Mouse (Mus musculus): Measurements from ENCODE around the gene Fgf6. TPM values are rescaled to one million over a fixed set of nuclear protein-coding genes. Genes with fewer than 3 reads are reported as not detected.

Gene Fgf6
- total RNA-seq (2021): not detected

DNA sequence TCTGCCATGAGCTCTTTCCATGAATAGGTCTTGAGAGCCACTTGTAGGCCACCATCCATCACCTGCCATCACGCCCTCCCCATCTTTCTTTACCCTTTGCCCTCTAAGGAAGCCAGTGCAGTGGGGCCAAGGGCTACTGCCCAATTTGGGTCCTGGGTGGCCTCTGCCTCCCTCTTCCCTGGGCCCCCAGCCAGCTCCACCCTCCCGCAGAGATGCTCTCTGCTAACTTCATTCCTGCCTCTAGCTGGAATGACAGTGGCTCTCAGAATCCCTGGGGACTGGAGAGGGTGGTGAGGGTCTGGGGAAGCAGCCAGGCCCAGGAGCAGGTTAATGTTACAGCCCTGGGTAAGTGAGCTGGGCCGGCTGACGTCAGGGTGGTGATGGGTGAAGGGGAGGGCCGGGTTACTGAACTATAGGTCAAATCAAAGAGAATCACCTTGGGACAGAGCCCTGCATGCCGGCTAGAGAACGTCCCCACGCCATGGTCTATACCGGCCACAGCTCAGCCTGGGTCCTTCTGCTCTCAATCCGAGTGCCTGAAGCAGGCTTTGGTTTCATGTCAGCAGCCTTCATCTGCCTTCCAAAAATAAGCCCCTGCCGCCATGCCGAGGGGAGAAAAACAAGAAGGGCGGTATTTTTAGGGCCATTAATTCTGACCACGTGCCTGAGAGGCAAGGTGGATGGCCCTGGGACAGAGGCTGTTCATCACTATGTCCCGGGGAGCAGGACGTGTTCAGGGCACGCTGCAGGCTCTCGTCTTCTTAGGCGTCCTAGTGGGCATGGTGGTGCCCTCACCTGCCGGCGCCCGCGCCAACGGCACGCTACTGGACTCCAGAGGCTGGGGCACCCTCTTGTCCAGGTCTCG lies at the start of gene Fgf6:
Fgf6 (plus strand) TSS at position 681 of the 865 bp plus-strand sequence.
- intact Hi-C loops (cut with DNase I): no loop called here
- DNase-seq (ENCODE audit: low spot score in 2 of 2): no peak

DNA sequence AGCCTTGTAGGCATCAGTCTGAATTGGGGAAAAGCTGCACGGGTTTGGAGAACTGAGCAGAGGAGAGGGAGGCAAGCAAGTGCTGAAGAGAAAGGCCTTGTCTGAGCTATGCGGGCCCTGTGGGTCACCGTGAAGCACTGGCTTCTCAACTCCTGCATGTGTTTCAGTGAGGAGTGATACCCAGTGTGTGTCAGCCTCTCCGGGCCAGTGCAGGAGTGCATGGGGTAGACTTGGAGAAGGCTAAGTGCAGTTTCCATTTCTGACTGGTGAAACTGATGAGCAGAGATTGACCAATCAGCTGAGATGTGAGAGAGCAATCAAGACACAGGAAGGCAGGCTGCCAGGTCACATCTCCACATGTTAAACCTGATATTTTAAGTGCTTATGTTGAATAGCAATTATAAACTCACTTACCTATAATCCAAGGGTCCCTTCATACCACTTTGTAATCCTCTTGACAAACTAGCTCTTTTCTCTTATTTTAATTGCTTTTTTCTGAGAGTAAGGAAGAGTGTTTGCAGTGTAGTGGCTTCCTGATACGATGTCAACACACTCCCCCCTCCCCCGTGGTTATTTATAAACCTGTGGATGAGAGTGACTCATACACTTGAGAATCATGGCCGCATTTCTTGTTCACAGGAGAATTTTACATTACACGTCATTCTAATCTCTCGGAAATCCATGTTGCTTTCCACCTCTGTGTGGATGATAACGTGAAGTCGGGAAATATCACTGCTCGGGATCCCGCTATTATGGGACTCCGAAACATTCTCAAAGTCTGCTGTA lies 49.0 kb upstream of the Fgf6 start:
- DNase-seq (ENCODE audit: low spot score in 2 of 2): no peak
- intact Hi-C loops (cut with DNase I): no loop called here

- no peak for DNase-seq (ENCODE audit: low spot score in 2 of 2)
- intact Hi-C loops (cut with DNase I): no loop called here
Measured at GRCm38 (mm10) chr6:126981539-126982234, 33.7 kb upstream of the Fgf6 start.

- DNase-seq (ENCODE audit: low spot score in 2 of 2): no peak
- intact Hi-C loops (cut with DNase I): no loop called here
Measured at GRCm38 (mm10) chr6:126993676-126994075, 21.7 kb upstream of the Fgf6 start.

- no peak for DNase-seq (ENCODE audit: low spot score in 2 of 2)
- intact Hi-C loops (cut with DNase I): no loop called here
Measured at GRCm38 (mm10) chr6:126995494-126995893, 19.9 kb upstream of the Fgf6 start.

DNA sequence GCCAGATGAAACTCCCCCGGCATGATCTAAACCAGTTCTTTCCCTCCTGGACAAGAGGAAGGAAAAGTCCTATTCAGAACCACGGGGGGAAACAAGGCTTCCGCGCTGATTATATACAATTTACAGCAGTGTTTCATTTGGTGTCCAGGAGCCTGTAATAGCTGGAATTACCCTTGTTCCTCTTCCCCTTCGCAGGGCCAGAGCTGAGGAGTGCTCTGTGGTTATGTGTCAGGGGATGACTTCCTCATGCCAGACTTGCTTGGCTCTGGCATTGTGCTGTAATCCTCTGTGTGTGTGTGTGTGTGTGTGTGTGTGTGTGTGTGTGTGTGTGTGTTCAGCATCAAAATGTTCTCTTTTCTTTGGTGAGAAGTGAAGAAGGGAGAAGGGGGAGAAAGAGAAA lies 19.0 kb upstream of the Fgf6 start:
- intact Hi-C loops (cut with DNase I): no loop called here
- DNase-seq (ENCODE audit: low spot score in 2 of 2): no peak

DNA sequence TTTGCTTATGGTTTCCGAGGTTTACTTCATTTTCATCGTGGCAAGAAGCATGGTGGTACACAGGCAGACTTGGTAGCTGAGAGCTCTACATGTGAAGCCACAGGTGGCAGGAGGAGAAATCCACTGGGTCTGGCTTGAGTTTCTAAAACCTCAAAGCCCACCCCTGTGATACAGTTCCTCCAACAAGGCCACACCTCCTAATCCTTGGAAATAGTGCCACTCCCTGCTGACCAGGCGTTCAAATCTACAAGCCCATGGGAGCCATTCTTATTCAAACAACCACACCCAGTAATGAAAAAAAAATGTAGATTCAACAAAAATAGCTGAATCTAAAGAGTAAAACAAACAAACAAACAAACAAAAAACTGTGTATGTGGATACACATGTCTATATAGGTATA lies 9.7 kb upstream of the Fgf6 start:
- no peak for DNase-seq (ENCODE audit: low spot score in 2 of 2)
- intact Hi-C loops (cut with DNase I): no loop called here

GRCm38 (mm10) chr6:127006551-127006950 lies 8.8 kb upstream of the Fgf6 start:
- intact Hi-C loops (cut with DNase I): no loop called here

DNA sequence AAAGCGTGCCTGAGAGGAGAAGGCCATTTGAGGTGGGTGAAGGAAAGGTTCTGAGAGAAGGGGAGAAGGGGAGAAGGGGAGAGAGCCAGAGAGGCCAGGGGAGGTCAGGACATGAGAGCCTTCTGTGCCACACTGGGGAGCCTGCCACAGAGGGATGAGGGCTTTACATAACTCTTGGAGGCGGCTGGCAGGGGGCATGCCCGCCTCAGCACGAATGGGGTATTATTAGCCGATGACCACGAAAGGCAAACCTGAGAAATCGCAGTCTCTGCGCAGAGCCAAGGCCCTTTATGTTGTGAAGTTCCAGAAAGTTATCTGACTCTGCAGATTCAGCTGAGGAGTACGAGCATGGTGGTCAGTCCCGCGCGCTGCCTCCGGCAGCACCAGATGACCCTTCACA lies 5.4 kb upstream of the Fgf6 start:
- intact Hi-C loops (cut with DNase I): no loop called here
- no peak for DNase-seq (ENCODE audit: low spot score in 2 of 2)

More at GRCm38 (mm10) chr6:127006551-127006950, 8.8 kb upstream of the Fgf6 start:
- DNase-seq (ENCODE audit: low spot score in 2 of 2): no peak

DNA sequence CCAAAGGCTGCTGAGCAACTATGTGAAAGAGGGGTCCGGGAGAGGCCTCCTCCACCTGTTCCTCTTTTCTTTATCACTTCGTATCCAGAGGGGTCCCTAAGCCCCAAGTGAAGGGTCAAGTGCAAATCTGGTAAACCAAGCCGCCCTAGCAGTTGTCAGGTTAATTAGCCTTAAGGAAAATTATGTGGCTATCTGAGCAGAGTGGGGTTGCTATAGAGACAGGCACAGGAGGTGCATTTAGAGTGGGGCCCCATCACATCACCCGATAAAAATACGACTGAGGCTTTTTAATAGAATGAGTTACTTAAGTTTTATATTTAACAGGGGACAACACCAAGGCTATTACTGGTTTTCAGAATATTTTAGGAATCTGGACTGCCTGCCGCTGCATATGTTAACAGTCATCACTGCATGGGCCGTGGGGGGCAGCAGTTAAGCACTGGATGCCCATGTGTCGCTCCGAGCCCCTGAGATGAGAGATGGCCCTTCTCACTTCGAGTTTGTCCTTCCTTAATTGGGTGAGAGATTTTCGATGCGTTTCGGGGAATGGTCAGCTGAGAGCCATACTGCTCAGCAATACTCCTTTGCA lies 3.3 kb upstream of the Fgf6 start:
- no peak for DNase-seq (ENCODE audit: low spot score in 2 of 2)
- intact Hi-C loops (cut with DNase I): no loop called here

DNA sequence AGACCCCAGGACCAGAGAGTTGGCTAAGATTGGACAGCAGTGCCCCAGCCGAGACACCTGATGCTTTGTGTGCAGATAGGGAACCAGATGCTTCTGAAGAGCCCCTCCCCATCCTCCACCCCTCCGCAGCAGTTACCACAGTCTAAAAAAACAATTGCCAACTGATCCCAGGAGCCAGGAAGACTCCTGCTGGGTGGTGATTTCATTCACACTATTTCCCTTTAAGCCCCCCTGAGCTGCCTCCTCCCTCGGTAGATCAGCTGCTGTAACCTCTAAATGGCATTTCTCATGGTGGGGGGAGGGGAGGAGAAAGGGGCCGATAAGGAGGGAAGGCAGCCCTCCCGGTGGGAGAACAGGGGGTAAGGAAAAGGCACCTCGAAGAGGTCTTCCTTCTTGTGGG lies 3.9 kb downstream of the Fgf6 start:
- intact Hi-C loops (cut with DNase I): no loop called here
- DNase-seq (ENCODE audit: low spot score in 2 of 2): no peak

DNA sequence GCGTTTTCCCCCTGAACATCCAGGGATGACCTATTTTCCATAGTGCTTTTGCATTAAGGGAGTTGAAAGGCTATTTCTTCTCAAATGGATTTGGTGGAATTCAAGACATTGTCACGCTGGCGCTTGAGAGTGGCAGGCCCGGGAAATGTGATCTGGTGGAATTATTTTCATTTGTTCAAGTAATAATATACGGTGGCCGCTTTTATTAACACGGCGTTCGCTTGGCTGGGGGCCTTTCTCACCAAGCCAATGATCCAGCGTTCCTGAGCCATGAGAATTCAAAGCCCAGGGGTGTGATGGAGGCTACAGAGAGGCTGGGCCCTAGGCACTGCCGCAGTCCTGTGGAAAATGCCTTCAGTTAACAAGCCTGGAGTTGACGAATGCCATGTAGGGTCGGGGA lies 5.0 kb downstream of the Fgf6 start:
- DNase-seq (ENCODE audit: low spot score in 2 of 2): no peak
- intact Hi-C loops (cut with DNase I): no loop called here

- DNase-seq (ENCODE audit: low spot score in 2 of 2): no peak
- intact Hi-C loops (cut with DNase I): no loop called here
Measured at GRCm38 (mm10) chr6:127024836-127025235, 9.4 kb downstream of the Fgf6 start.

GRCm38 (mm10) chr6:127034760-127035159 lies 19.4 kb downstream of the Fgf6 start:
- intact Hi-C loops (cut with DNase I): no loop called here
- DNase-seq (ENCODE audit: low spot score in 2 of 2): no peak

DNA sequence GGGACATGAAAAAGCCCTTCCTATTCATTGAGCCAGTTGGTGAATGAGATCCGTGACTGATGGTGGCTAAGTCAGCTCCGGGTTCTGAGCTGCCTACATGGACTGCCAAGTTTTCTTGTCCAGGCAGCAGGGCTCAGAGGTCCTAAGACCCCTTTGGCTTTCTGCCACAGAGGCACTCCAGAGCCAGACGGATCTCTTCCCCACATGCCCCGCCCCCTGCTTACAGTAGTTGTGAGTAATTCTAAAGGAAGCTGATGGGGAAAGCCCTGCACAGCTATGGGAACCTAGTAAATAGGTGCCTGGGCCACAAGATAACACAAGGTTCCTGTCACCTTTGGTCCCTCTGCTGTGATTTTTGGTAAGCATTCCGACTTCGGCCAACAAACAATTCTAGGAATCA lies 29.5 kb downstream of the Fgf6 start:
- intact Hi-C loops (cut with DNase I): no loop called here
- DNase-seq (ENCODE audit: low spot score in 2 of 2): no peak

DNA sequence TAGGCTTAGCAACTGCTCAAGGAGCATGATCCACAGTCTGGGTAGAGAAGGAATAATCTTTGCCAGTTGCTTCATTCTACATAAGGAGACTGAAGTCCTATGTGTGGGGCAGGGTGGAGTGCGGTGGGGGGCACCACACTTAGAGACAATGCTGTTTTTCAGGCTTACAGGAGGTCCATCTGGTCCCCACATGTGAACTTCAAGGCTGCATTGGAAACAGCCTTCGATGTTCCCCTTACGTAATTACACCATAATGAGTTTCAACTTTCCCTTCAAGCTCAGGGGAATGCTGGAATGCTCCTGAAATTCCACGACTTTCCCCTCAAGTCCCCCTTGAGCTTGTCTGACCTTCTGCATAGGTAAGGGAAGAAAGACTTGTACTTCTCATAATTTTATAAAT lies 35.5 kb downstream of the Fgf6 start:
- no peak for DNase-seq (ENCODE audit: low spot score in 2 of 2)
- intact Hi-C loops (cut with DNase I): no loop called here

DNA sequence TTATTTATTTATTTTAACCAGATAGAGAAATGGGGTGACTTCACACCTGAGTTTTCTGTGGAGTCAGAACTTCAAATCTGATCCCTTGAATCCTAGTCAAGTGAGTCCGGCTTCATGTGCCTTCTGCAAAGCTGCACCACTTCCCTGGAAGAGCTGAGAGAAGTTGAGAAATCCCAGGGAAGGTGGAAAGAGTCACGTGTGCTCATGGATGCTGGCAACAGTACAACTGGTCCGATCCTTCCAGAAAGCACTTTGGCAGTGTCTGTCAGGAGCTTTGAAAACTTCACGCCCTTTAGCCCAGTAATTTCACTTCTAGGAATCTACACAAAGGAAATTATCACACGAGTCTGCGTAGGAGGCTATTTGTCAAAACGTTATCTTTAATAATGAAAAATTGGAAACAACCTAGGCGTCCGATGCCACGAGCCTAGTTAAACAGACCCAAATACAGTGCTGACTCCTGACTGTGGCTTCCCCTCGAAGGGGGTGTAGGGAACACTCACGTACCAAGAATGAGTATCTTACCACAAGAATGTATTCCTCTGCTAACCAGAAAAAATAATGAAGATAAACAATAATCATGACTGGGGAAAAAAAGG lies 41.7 kb downstream of the Fgf6 start:
- no peak for DNase-seq (ENCODE audit: low spot score in 2 of 2)
- intact Hi-C loops (cut with DNase I): no loop called here

GRCm38 (mm10) chr6:127059975-127060374 lies 44.6 kb downstream of the Fgf6 start:
- intact Hi-C loops (cut with DNase I): no loop called here
- DNase-seq (ENCODE audit: low spot score in 2 of 2): no peak

DNA sequence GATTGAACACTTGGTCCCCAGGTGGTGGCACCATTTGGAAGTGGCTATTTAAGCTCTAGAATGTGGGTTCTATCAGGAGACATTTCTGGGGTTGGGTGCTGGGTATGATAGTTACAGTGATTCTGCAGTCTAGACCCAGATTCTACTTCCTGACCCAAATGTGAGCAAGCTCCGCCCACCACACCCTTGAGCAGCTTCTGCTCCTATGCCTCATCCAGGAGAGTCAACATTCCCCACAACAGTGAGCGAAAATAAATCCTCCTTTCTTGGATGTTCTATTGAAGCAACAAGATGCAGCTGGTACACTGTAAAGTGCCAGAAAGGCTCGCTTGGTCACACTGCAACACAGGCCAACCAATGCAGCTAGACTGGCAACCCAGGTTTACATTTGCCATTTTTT lies 48.5 kb downstream of the Fgf6 start:
- intact Hi-C loops (cut with DNase I): no loop called here
- DNase-seq (ENCODE audit: low spot score in 2 of 2): no peak

DNA sequence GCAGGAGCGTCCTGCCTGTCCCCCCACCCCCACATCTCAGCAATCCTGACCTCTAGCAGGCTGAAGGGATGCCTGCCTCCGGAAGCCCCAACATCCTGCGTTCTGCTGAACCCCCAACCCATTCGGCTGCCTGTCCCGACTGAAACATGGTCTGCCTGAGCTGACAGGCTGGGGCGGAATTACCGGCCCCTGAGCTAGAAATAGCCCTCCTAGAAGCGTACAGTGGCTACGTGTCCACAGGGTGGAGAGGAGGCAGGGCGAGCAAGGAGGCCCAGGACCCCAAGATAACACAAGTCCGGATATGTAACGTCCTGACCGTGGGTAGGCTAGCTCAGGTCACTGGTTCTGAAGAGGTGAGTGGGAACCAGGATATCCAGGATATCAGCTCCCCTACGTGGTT lies 49.4 kb downstream of the Fgf6 start:
- DNase-seq (ENCODE audit: low spot score in 2 of 2): no peak
- intact Hi-C loops (cut with DNase I): no loop called here
